Mouse (Mus musculus): ENCODE measurements at regions not wholly inside any gene's neighbourhood (a gene's known extent, or its start where the extent isn't known, plus 50 kb on each side); places are given as distances from the start of the nearest gene placed in this dataset.

- Histone ChIP-seq H3K27me3 (ENCODE audit: control insufficient read depth, insufficient read depth, low read length) (no peaks in the 10 kb centered on the region), H3K4me1 (ENCODE audit: control insufficient read depth, insufficient read depth, low read length) (no peaks in the 10 kb centered on the region), H3K27ac (ENCODE audit: insufficient read depth, low read length) (no peak overlapping the region), H3K4me3 (replicated peaks; ENCODE audit: insufficient read depth, low read depth, low read length) (no peak overlapping the region)
- TF ChIP-seq POLR2A (IDR thresholded peaks at IDR 0.05; ENCODE audit: borderline replicate concordance, insufficient read depth, low read length) (no peak), CTCF (IDR thresholded peaks at IDR 0.05; ENCODE audit: borderline replicate concordance, insufficient read depth, low read depth, low read length) (no peak)
- no peak for DNase-seq
- 77% methylated on average over 3 of the region's 3 CpGs for WGBS
These were observed 54.6 kb upstream of the Tfpi start for GRCm38 (mm10) chr2:84531215-84531614.

GRCm38 (mm10) chr2:84528847-84529775, 52.5 kb upstream of the Tfpi start:
- DNase-seq = no peak
- no peak for TF ChIP-seq POLR2A (IDR thresholded peaks at IDR 0.05; ENCODE audit: borderline replicate concordance, insufficient read depth, low read length)
- TF ChIP-seq CTCF (IDR thresholded peaks at IDR 0.05; ENCODE audit: borderline replicate concordance, insufficient read depth, low read depth, low read length) = no peak
- no peaks in the 10 kb centered on the region for H3K27me3 ChIP-seq (ENCODE audit: control insufficient read depth, insufficient read depth, low read length)
- no peaks in the 10 kb centered on the region for H3K4me1 ChIP-seq (ENCODE audit: control insufficient read depth, insufficient read depth, low read length)
- no peak overlapping the region for H3K4me3 ChIP-seq (replicated peaks; ENCODE audit: insufficient read depth, low read depth, low read length)
- 57% methylated on average over 6 of the region's 6 CpGs for WGBS
- no peak overlapping the region for H3K27ac ChIP-seq (ENCODE audit: insufficient read depth, low read length)

Measured in cerebellum, adult 2 months (tissue).